Mouse (Mus musculus): ENCODE measurements at regions not wholly inside any gene's neighbourhood (a gene's known extent, or its start where the extent isn't known, plus 50 kb on each side); places are given as distances from the start of the nearest gene placed in this dataset.

GRCm38 (mm10) chr14:100350021-100350790 lies 65.7 kb upstream of the Klf12 start:
- DNase-seq = no peak

DNA sequence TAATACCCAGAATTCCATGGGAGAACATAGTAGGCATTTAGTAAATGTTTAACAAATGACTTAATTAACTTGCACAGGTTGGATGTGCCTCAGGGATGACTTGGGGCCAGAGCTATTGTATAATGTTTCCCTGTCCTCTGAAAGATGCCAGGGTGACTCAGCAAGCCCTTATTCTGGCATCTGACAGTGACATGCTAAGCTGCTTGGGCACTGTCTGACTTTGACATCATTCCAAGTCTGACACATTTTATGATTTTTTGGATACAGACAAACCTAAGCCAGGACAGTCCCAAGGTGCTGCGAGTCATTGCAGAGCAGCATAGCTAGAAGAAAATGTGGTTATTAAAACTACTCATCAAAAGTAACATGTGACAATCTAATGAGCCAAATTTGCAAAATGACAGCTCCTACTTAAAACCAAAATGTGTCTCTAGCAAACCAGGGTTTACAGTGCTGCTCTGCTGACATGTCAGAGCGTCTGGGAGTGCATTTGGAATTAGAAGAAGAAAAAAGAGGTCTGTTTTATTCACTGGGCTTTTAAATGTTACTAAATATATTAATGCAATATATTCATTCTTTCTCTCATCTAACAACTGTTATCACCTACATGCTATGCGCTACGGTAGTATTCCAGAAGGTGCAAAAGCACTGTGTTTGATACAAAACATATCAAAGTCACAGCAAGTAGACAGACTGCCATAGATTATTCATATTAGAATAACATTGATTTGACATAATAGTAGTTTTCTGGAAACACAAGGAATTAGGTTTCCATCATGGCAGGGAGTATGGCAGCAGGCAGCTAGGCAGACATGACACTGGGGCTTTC lies 64.1 kb upstream of the Klf12 start:
- DNase-seq = no peak

DNA sequence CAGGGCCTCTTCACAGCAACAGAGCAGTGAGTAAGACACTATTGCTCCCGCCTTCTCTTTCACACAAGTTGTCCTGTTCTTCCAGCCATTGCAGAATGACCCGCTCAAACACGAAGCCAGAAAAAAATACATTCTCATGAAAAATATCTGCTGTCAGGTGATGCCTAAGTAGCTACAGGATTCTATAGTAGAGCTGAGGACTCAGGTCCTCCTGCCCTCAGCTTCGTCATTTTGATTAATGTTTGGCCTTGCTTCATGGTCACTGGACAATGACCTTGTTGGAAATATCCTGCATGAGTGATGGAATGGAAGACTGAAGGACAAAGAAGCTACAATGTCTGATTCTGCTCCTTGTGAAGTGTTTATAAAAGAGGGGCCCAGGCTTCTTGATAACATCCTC lies 52.4 kb upstream of the Klf12 start:
- no peak for DNase-seq

Data from layer of hippocampus, adult 9-11 months (tissue).